Mouse (Mus musculus): ENCODE results near the gene Lrrc46. TPM values are rescaled to one million over a fixed set of nuclear protein-coding genes. Genes with fewer than 3 reads are reported as not detected.
A peak's percentile ranks its signal among the peaks of the same experiment; 100 is the strongest.

Lrrc46 gene
- polyA plus RNA-seq, 2 experiments: 0.63 to 0.91 TPM

DNA sequence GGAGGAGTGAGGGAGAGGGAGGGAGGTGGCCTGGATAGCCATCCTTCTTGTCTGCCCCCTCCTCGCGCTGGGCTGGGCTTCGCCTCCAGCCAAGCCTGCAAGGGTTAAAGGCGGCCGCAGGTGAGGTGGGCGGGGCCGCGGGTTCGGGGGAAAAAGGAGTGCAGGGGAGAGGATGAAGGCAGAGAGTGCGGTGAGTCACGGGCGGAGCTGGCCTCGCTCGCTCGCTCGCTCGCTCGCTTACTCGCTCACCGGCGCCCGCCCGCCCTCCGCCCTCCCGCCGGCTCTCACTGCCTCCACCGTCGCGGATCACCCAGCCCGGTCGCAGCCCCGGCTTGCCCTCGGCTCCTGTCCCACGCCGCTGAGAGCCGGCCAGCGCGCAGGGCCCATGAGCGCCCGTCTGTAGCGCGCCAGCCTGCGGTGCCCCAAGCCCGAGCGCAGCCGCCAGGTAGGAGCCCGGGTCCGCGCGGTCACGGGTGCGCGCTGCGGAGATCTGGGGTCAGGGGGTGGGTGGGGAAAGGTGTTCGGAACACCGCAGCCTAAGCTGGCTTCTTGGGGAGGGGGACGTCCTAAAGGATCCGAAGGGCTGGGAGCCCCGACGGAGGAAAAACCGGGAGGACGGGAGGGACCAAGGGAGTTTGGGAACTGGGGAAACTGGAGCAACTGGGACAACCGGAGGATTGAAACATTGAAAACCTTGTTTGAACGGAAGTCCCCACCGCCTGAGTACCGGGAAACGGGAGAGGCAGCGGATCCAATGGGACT is 22.4 kb downstream of the Lrrc46 start:
- under 1% methylated on average over 42 of the region's 68 CpGs for WGBS
- ATAC-seq (ENCODE audit: low FRiP score, low read depth): no peak

DNA sequence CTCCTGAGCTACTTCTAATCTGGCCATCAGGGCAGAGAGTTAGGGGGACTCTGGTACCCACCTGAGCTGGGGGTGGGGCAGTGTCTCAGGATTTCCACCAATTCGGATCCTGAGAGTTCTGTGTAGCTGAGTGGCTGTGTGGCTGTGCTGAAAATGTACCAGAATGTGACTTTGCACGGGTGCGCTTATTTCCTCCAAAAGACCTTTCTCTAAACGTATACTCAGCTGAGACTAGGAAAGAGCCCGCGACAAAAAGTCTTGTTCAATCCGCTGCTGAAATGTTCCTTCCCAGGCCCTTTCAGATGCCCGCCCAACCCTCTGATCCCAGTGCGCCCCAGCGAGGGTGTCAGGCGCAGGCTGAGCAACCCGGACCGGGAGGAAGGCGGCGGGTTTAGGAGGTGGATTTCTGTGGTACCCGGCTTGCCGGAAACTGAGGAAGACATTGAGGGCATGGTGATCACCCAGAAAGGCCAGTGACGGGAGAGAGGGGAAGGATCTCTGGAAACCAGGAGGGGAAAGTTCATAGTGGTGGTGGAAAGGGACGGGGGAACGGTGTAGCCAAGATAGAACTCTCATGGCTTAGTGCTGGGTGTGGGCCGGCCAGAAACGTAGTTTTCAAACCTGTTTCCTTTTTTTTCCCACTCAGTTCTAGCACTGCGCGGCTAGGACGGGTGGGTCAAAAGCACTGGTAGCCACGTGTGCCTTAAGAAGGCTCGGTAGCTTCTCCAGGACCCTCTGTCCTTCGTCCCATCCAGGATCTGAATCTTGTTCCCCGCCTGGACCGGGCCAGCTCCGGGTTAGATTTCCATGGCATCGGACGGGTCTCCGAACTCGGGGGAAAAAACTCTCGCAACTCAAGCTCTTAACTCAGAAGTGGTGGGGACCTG is 23.3 kb downstream of the Lrrc46 start:
- no peak for TF ChIP-seq POLR2A (IDR thresholded peaks at IDR 0.05; ENCODE audit: borderline replicate concordance, extremely low read depth, insufficient read depth, insufficient read length)
- peak overlapping the region; percentile 41 for H3K4me3 ChIP-seq (replicated peaks; ENCODE audit: low read length)
- H3K27me3 ChIP-seq (ENCODE audit: control insufficient read depth, insufficient read depth, low read length): peaks cover 70% of the 10 kb centered on the region
- H3K36me3 ChIP-seq (ENCODE audit: control insufficient read depth, insufficient read depth, low read length): no peaks in the 10 kb centered on the region
- DNase-seq (ENCODE audit: low spot score): no peak
- WGBS: 2% methylated on average over 36 of the region's 36 CpGs
- H3K9ac ChIP-seq (ENCODE audit: low read depth, low read length, severe bottlenecking): 0 out of 2 replicates have a peak overlapping the region, but pooled peaks have one; percentile 32
- no peak overlapping the region for H3K27ac ChIP-seq (replicated peaks; ENCODE audit: low read depth, low read length)
- H3K4me1 ChIP-seq (ENCODE audit: control insufficient read depth, insufficient read depth, low read length): peaks cover 9% of the 10 kb centered on the region; the same call in 1 of the 2 replicates
- no peak for ATAC-seq (ENCODE audit: low FRiP score, low read depth)
- no peaks in the 10 kb centered on the region for H3K9me3 ChIP-seq (ENCODE audit: control insufficient read depth, low read length)
- H3K4me2 ChIP-seq (replicated peaks; ENCODE audit: low read depth, low read length, severe bottlenecking): peak overlapping the region; percentile 66

More for the DNA sequence above, 22.4 kb downstream of the Lrrc46 start:
- H3K27ac ChIP-seq (replicated peaks; ENCODE audit: low read depth, low read length): no peak overlapping the region
- H3K9me3 ChIP-seq (ENCODE audit: control insufficient read depth, low read length): no peaks in the 10 kb centered on the region
- TF ChIP-seq POLR2A (IDR thresholded peaks at IDR 0.05; ENCODE audit: borderline replicate concordance, extremely low read depth, insufficient read depth, insufficient read length): no peak
- H3K4me1 ChIP-seq (ENCODE audit: control insufficient read depth, insufficient read depth, low read length): peaks cover 9% of the 10 kb centered on the region; the same call in 1 of the 2 replicates
- peak overlapping the region; percentile 32; the same call in 1 of the 2 replicates for H3K9ac ChIP-seq (ENCODE audit: low read depth, low read length, severe bottlenecking)
- peak overlapping the region; percentile 66 for H3K4me2 ChIP-seq (replicated peaks; ENCODE audit: low read depth, low read length, severe bottlenecking)
- no peaks in the 10 kb centered on the region for H3K36me3 ChIP-seq (ENCODE audit: control insufficient read depth, insufficient read depth, low read length)
- peaks cover 78% of the 10 kb centered on the region for H3K27me3 ChIP-seq (ENCODE audit: control insufficient read depth, insufficient read depth, low read length)
- H3K4me3 ChIP-seq (replicated peaks; ENCODE audit: low read length): peak overlapping the region; percentile 41
- DNase-seq (ENCODE audit: low spot score): no peak

DNA sequence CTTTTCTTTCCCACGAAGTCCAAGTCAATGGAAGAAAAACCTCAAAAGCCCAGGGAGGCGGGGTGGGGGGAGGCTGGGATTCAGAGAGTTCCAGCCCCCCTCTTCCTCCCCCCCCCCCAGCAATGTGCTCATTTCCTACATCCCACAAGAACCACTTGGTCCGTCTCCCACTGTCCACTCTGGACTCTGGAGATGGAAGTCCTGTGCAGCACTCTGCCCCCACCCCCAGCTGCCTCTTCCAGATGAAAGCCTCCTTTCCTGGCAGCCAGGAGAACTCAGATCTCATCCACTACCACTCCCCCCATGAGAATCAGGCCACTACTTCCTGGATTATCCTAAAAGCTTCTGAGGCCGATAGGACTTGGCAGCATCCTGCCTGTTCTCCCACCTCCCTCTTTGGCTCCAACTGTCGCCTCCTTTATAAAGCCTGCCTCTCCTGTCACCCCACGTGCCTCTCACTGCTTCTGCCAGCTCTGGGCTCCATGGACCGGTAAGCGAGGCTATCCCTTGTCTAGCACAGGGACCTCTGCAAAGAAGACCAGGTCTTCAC is 28.0 kb downstream of the Lrrc46 start, which contains the start of gene Sp6:
Gene Sp6, plus strand, starts transcription at position 274 of the 550 bp plus-strand sequence.
- DNase-seq (ENCODE audit: low spot score) (no peak), ATAC-seq (ENCODE audit: low FRiP score, low read depth) (no peak)
- Histone ChIP-seq H3K9me3 (ENCODE audit: control insufficient read depth, low read length) (no peaks in the 10 kb centered on the region), H3K9ac (ENCODE audit: low read depth, low read length, severe bottlenecking) (no peak within 1 kb of the TSS), H3K27me3 (ENCODE audit: control insufficient read depth, insufficient read depth, low read length) (peaks cover 26% of the 10 kb centered on the region), H3K36me3 (ENCODE audit: control insufficient read depth, insufficient read depth, low read length) (no peaks in the 10 kb centered on the region), H3K4me2 (replicated peaks; ENCODE audit: low read depth, low read length, severe bottlenecking) (no peak within 1 kb of the TSS), H3K4me3 (replicated peaks; ENCODE audit: low read length) (no peak within 1 kb of the TSS), H3K4me1 (ENCODE audit: control insufficient read depth, insufficient read depth, low read length) (no peaks in the 10 kb centered on the region), H3K27ac (replicated peaks; ENCODE audit: low read depth, low read length) (no peak within 1 kb of the TSS)
- 26% methylated on average over 8 of the region's 8 CpGs for WGBS
- TF ChIP-seq POLR2A (IDR thresholded peaks at IDR 0.05; ENCODE audit: borderline replicate concordance, extremely low read depth, insufficient read depth, insufficient read length): no peak

DNA sequence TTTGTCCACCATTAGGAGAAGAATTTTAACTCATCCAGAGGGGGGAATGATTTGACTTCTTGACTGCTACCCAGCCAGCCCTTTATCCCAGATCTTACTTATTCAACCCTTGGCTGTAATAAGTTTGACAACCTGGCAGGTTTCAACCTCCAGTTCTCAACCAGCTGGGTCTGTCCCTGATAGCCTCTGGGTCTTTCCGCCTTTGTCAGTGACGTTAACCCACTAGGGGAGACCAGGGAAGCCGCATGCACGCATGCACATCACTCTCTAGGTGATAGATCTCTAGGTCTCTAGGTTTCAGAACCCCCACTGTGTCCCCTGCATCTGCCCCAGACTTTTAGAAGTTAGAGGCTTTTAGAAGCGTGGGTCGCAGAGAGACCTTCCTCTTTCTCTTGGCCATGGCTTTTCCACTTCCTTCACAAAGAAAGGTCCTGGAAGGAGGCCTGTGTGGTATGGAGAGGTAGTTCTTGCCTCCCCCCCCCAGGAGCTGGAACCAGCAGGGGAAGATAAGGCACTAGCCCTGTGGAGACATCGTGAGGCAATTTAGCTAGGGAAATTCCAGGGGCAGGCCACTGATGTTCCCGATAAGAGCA is 31.9 kb downstream of the Lrrc46 start:
- H3K4me3 ChIP-seq (replicated peaks; ENCODE audit: low read length): no peak overlapping the region
- ATAC-seq (ENCODE audit: low FRiP score, low read depth): no peak
- no peak overlapping the region for H3K27ac ChIP-seq (replicated peaks; ENCODE audit: low read depth, low read length)
- no peaks in the 10 kb centered on the region for H3K9me3 ChIP-seq (ENCODE audit: control insufficient read depth, low read length)
- H3K27me3 ChIP-seq (ENCODE audit: control insufficient read depth, insufficient read depth, low read length): no peaks in the 10 kb centered on the region; the same call in 1 of the 2 replicates
- no peak overlapping the region for H3K9ac ChIP-seq (ENCODE audit: low read depth, low read length, severe bottlenecking)
- no peak overlapping the region for H3K4me2 ChIP-seq (replicated peaks; ENCODE audit: low read depth, low read length, severe bottlenecking)
- no peak for DNase-seq (ENCODE audit: low spot score)
- 43% methylated on average over 8 of the region's 8 CpGs for WGBS
- TF ChIP-seq POLR2A (IDR thresholded peaks at IDR 0.05; ENCODE audit: borderline replicate concordance, extremely low read depth, insufficient read depth, insufficient read length): no peak
- H3K36me3 ChIP-seq (ENCODE audit: control insufficient read depth, insufficient read depth, low read length): no peaks in the 10 kb centered on the region
- no peaks in the 10 kb centered on the region for H3K4me1 ChIP-seq (ENCODE audit: control insufficient read depth, insufficient read depth, low read length)
